16 mouse cellular contexts compared by ENCODE assay signal in genomic region chr10:117549506-117549830, GRCm38 (mm10).
"Had no signal": no experiment of that assay in that cellular context is flagged by ENCODE, and none has a peak within 500 bp of the region (broad histone marks: within the 10 kb centered on the region; RNA-seq: fewer than 3 reads in every experiment).

No protein-coding gene starts in this region.

- DNase-seq: cerebellum, adult 9-10 months; cerebellum, adult 9-11 months; cerebellum, postnatal 10 days; cerebellum, postnatal 14 days; cerebellum, postnatal 25 days; cerebellum, postnatal 36 days; embryo, embryonic 11 days; forebrain, postnatal 0 days; gastrocnemius, adult 2 months; gastrocnemius, postnatal 10 days; gastrocnemius, postnatal 14 days; gastrocnemius, postnatal 25 days; gastrocnemius, postnatal 36 days; heart, adult 11 months; heart, adult 18-20 months; heart, adult 2 months had no signal
